Mouse (Mus musculus) limb, embryonic 10.5 days (tissue): ENCODE measurements around the gene Pcsk6. TPM values are rescaled to one million over a fixed set of nuclear protein-coding genes. Genes with fewer than 3 reads are reported as not detected.
A peak's percentile ranks its signal among the peaks of the same experiment; 100 is the strongest.
"Not testable (repeated sequence)": the region's sequence is repeated elsewhere in the genome, so short reads cannot be mapped to it uniquely, and the experiment has no call there.

Experiments used
- DNase-seq: peaks from one replicate; pipeline ENCODE4 v3.0.0-alpha.2; 2017; ENCODE audit warnings: low spot score
- H3K27ac ChIP-seq: fragments of 300-500 bp; sonication (generic); 2 replicates; pipeline ENCODE4 v1.5.1; 2016; ENCODE audit warnings: mild to moderate bottlenecking
- H3K27me3 ChIP-seq: fragments of 300-500 bp; sonication (generic); 2 replicates; pipeline ENCODE4 v1.6.1; 2016; ENCODE audit warnings: low read depth, mild to moderate bottlenecking; ENCODE audit not compliant: poor library complexity, severe bottlenecking
- H3K36me3 ChIP-seq: fragments of 300-500 bp; sonication (generic); 2 replicates; pipeline ENCODE4 v1.6.1; 2016; ENCODE audit warnings: mild to moderate bottlenecking, moderate library complexity
- H3K4me1 ChIP-seq: fragments of 300-500 bp; sonication (generic); 2 replicates; pipeline ENCODE4 v1.6.1; 2016
- H3K4me3 ChIP-seq: fragments of 300-500 bp; sonication (generic); 2 replicates; pipeline ENCODE4 v1.5.1; 2016; ENCODE audit warnings: mild to moderate bottlenecking, moderate library complexity
- H3K9me3 ChIP-seq: fragments of 300-500 bp; sonication (generic); replicated peaks from 2 replicates; pipeline ENCODE4 v1.6.1; 2016; ENCODE audit warnings: mild to moderate bottlenecking
- WGBS: fragments of 180-500 bp; shearing (Covaris S2); methylation state at CpG from one replicate; pipeline ENCODE4 v1.1.7; 2016; 5-methylcytosine and 5-hydroxymethylcytosine counted together
- polyA plus RNA-seq: library from polyadenylated mRNA; unstranded; fragments of >200 nt; fragmentation: Nextera tagmentation; extraction: Ambion mirVana; gene quantifications from 2 replicates; pipeline ENCODE4 v1.2.1, GENCODE M21; 2016

The Pcsk6 gene
- polyA plus RNA-seq, 1 experiment from 2014 or later: 1.8 TPM

- Histone ChIP-seq H3K4me3 (no peak overlapping the region), H3K27me3 (peaks cover 13% of the 10 kb centered on the region; the same call in 1 of the 2 replicates), H3K36me3 (no peaks in the 10 kb centered on the region), H3K27ac (peak overlapping the region; percentile 68), H3K4me1 (peaks cover 81% of the 10 kb centered on the region), H3K9me3 (no peaks in the 10 kb centered on the region)
- 71% methylated on average over 3 of the region's 3 CpGs for WGBS
- no peak for DNase-seq
Observed at GRCm38 (mm10) chr7:66038261-66038660, 176.7 kb downstream of the Pcsk6 start.

GRCm38 (mm10) chr7:66038730-66039129 is 177.2 kb downstream of the Pcsk6 start:
- H3K36me3 ChIP-seq: no peaks in the 10 kb centered on the region
- no peak overlapping the region for H3K4me3 ChIP-seq
- 80% methylated on average over 11 of the region's 11 CpGs for WGBS
- H3K4me1 ChIP-seq: peaks cover 82% of the 10 kb centered on the region
- DNase-seq: no peak
- peaks cover 13% of the 10 kb centered on the region; the same call in 1 of the 2 replicates for H3K27me3 ChIP-seq
- H3K27ac ChIP-seq: peak overlapping the region; percentile 68
- no peaks in the 10 kb centered on the region for H3K9me3 ChIP-seq

GRCm38 (mm10) chr7:66040026-66040814 is 178.7 kb downstream of the Pcsk6 start:
- peaks cover 13% of the 10 kb centered on the region; the same call in 1 of the 2 replicates for H3K27me3 ChIP-seq
- 87% methylated on average over 18 of the region's 18 CpGs for WGBS

GRCm38 (mm10) chr7:66043552-66044459 is 182.3 kb downstream of the Pcsk6 start, which contains the start of gene Gm45213:
Gm45213 (plus strand) TSS chr7:66043602.
- 80% methylated on average over 10 of the region's 10 CpGs for WGBS
- no peak for DNase-seq
- Histone ChIP-seq H3K9me3 (no peaks in the 10 kb centered on the region), H3K4me3 (no peak within 1 kb of the TSS), H3K4me1 (peaks cover 84% of the 10 kb centered on the region), H3K36me3 (no peaks in the 10 kb centered on the region), H3K27ac (peak within 1 kb of the TSS; percentile 63), H3K27me3 (peaks cover 4% of the 10 kb centered on the region; the same call in 1 of the 2 replicates)

More at GRCm38 (mm10) chr7:66040026-66040814, 178.7 kb downstream of the Pcsk6 start:
- H3K4me1 ChIP-seq: peaks cover 83% of the 10 kb centered on the region
- H3K4me3 ChIP-seq: no peak overlapping the region
- DNase-seq: no peak
- peak overlapping the region; percentile 69 for H3K27ac ChIP-seq
- no peaks in the 10 kb centered on the region for H3K36me3 ChIP-seq
- H3K9me3 ChIP-seq: no peaks in the 10 kb centered on the region

GRCm38 (mm10) chr7:66044617-66045016 is 183.1 kb downstream of the Pcsk6 start:
- peak overlapping the region; percentile 63 for H3K27ac ChIP-seq
- H3K36me3 ChIP-seq: no peaks in the 10 kb centered on the region
- no peak for DNase-seq
- no peaks in the 10 kb centered on the region for H3K9me3 ChIP-seq
- H3K27me3 ChIP-seq: peaks cover 4% of the 10 kb centered on the region
- H3K4me3 ChIP-seq: no peak overlapping the region
- WGBS: 30% methylated on average over 9 of the region's 9 CpGs
- peaks cover 76% of the 10 kb centered on the region for H3K4me1 ChIP-seq

- H3K4me3 ChIP-seq: no peak overlapping the region
- H3K4me1 ChIP-seq: peaks cover 61% of the 10 kb centered on the region
- H3K36me3 ChIP-seq: no peaks in the 10 kb centered on the region
- WGBS: 37% methylated on average over 17 of the region's 17 CpGs
- H3K9me3 ChIP-seq: no peaks in the 10 kb centered on the region
- H3K27me3 ChIP-seq: peaks cover 4% of the 10 kb centered on the region
- no peak for DNase-seq
- peak overlapping the region; percentile 63 for H3K27ac ChIP-seq
Observed at GRCm38 (mm10) chr7:66046921-66047918, 185.7 kb downstream of the Pcsk6 start.

GRCm38 (mm10) chr7:66047975-66048374 is 186.4 kb downstream of the Pcsk6 start:
- DNase-seq: no peak
- Histone ChIP-seq H3K27ac (peak overlapping the region; percentile 63), H3K4me1 (peaks cover 59% of the 10 kb centered on the region), H3K4me3 (no peak overlapping the region), H3K9me3 (no peaks in the 10 kb centered on the region), H3K36me3 (no peaks in the 10 kb centered on the region), H3K27me3 (peaks cover 4% of the 10 kb centered on the region)
- WGBS: 84% methylated on average over 4 of the region's 4 CpGs

GRCm38 (mm10) chr7:66048446-66049230 is 187.1 kb downstream of the Pcsk6 start:
- Histone ChIP-seq H3K9me3 (no peaks in the 10 kb centered on the region), H3K27me3 (peaks cover 4% of the 10 kb centered on the region), H3K36me3 (no peaks in the 10 kb centered on the region), H3K4me3 (no peak overlapping the region), H3K27ac (peak overlapping the region; percentile 63), H3K4me1 (peaks cover 52% of the 10 kb centered on the region)
- 84% methylated on average over 12 of the region's 12 CpGs for WGBS
- DNase-seq: no peak

- H3K4me3 ChIP-seq: no peak overlapping the region
- no peak for DNase-seq
- H3K4me1 ChIP-seq: no peaks in the 10 kb centered on the region
- 83% methylated on average over 4 of the region's 4 CpGs for WGBS
- H3K36me3 ChIP-seq: no peaks in the 10 kb centered on the region
- no peaks in the 10 kb centered on the region; the same call in 1 of the 2 replicates for H3K27me3 ChIP-seq
- H3K9me3 ChIP-seq: no peaks in the 10 kb centered on the region
- no peak overlapping the region for H3K27ac ChIP-seq
Observed at GRCm38 (mm10) chr7:66053946-66054483, 192.5 kb downstream of the Pcsk6 start.

- DNase-seq, H3K27me3 ChIP-seq: not testable (repeated sequence)
- WGBS: 19% methylated on average over 2 of the region's 2 CpGs
Observed at GRCm38 (mm10) chr7:66055356-66055755, 193.8 kb downstream of the Pcsk6 start.

GRCm38 (mm10) chr7:66058703-66059102 is 197.2 kb downstream of the Pcsk6 start, which contains the start of gene Snrpa1:
Snrpa1 (plus strand) TSS chr7:66059003.
- peaks cover 15% of the 10 kb centered on the region for H3K4me1 ChIP-seq
- peak within 1 kb of the TSS; percentile 98 for H3K4me3 ChIP-seq
- no peaks in the 10 kb centered on the region; the same call in 1 of the 2 replicates for H3K27me3 ChIP-seq
- peaks cover 18% of the 10 kb centered on the region for H3K36me3 ChIP-seq
- no peaks in the 10 kb centered on the region for H3K9me3 ChIP-seq
- no peak for DNase-seq
- WGBS: 84% methylated on average over 1 of the region's 1 CpGs
- H3K27ac ChIP-seq: peak within 1 kb of the TSS; percentile 95

More at GRCm38 (mm10) chr7:66055356-66055755, 193.8 kb downstream of the Pcsk6 start:
- H3K4me3 ChIP-seq, H3K9me3 ChIP-seq, H3K36me3 ChIP-seq, H3K27ac ChIP-seq, H3K4me1 ChIP-seq: not testable (repeated sequence)
